Mouse (Mus musculus) intestine, embryonic 16.5 days (tissue): Measurements from ENCODE around the gene Il17rc. TPM values are rescaled to one million over a fixed set of nuclear protein-coding genes. Genes with fewer than 3 reads are reported as not detected.

ENCODE experiments used
- ATAC-seq: fragments of 200-750 bp; cut with Nextera tagmentation; 2 replicates; pipeline ENCODE4 v1.8.0; 2017; ENCODE audit warnings: moderate TSS enrichment, moderate library complexity
- H3K27ac ChIP-seq: fragments of 300-500 bp; sonication (generic); 2 replicates; pipeline ENCODE4 v1.5.1; 2014; ENCODE audit warnings: mild to moderate bottlenecking, low read length
- H3K27me3 ChIP-seq: fragments of 300-500 bp; sonication (generic); replicated peaks from 2 replicates; pipeline ENCODE4 v1.6.1; 2014; ENCODE audit warnings: low read length, control low read depth, mixed read lengths; ENCODE audit not compliant: control insufficient read depth, insufficient read depth
- H3K36me3 ChIP-seq: fragments of 300-500 bp; sonication (generic); 2 replicates; pipeline ENCODE4 v1.6.1; 2014; ENCODE audit warnings: low read length, control low read depth; ENCODE audit not compliant: control insufficient read depth, insufficient read depth
- H3K4me1 ChIP-seq: fragments of 300-500 bp; sonication (generic); 2 replicates; pipeline ENCODE4 v1.6.1; 2014; ENCODE audit warnings: low read length, control low read depth, mixed read lengths; ENCODE audit not compliant: control insufficient read depth, insufficient read depth
- H3K4me2 ChIP-seq: fragments of 300-500 bp; sonication (generic); 2 replicates; pipeline ENCODE4 v1.6.1; 2014; ENCODE audit warnings: low read depth, low read length, control low read depth
- H3K4me3 ChIP-seq: fragments of 300-500 bp; sonication (generic); 2 replicates; pipeline ENCODE4 v1.5.1; 2014; ENCODE audit warnings: mild to moderate bottlenecking, low read length
- H3K9ac ChIP-seq: fragments of 300-500 bp; sonication (generic); 2 replicates; pipeline ENCODE4 v1.6.1; 2014; ENCODE audit warnings: low read depth, low read length
- H3K9me3 ChIP-seq: fragments of 300-500 bp; sonication (generic); 2 replicates; pipeline ENCODE4 v1.6.1; 2016; ENCODE audit warnings: low read length, control low read depth; ENCODE audit not compliant: control insufficient read depth
- WGBS: fragments of 180-500 bp; shearing (Covaris S2); extraction: QIAGEN DNeasy Blood & Tissue Kit; methylation state at CpG from one replicate; pipeline ENCODE4 v1.1.7; 2014; 5-methylcytosine and 5-hydroxymethylcytosine counted together
- polyA plus RNA-seq: library from polyadenylated mRNA; unstranded; fragments of >200 nt; fragmentation: Nextera tagmentation; extraction: Ambion mirVana; gene quantifications from 2 replicates; pipeline ENCODE4 v1.2.1, GENCODE M21; 2015

Gene Il17rc
- polyA plus RNA-seq: 34.6 and 38.0 TPM in 2 replicates

DNA sequence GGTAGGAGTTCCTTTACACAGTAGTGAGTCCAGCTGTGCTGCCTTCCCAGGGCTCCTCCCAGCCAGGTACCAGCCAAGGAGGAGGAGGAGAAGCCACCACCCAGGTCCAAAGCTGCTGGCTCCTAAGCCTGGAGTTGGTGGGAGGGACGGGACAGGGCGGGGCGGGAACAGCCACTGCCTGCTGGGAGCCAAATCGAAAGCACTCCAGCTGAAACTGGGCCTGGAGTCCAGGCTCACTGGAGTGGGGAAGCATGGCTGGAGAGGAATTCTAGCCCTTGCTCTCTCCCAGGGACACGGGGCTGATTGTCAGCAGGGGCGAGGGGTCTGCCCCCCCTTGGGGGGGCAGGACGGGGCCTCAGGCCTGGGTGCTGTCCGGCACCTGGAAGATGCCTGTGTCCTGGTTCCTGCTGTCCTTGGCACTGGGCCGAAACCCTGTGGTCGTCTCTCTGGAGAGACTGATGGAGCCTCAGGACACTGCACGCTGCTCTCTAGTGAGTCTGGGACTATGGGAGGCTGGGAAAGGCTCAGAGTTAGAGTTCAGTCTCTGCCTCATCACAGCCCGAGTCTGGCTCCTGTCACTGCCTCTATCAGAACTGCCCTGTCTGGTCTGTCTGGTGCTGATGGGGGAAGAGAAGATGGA, at the start of gene Il17rc:
Gene Il17rc, plus strand, starts transcription at position 131 of the 640 bp plus-strand sequence.
- H3K9ac ChIP-seq: peak within 1 kb of the TSS; percentile 74
- H3K27me3 ChIP-seq: no peaks in the 10 kb centered on the region
- WGBS: 14% methylated on average over 12 of the region's 12 CpGs
- peak within 1 kb of the TSS; percentile 65 for H3K27ac ChIP-seq
- peak; percentile 74 for ATAC-seq
- peaks cover 31% of the 10 kb centered on the region for H3K4me1 ChIP-seq
- H3K9me3 ChIP-seq: no peaks in the 10 kb centered on the region
- H3K4me2 ChIP-seq: peak within 1 kb of the TSS; percentile 72
- peak within 1 kb of the TSS; percentile 47 for H3K4me3 ChIP-seq
- no peaks in the 10 kb centered on the region for H3K36me3 ChIP-seq

GRCm38 (mm10) chr6:113423000-113423399, 48.2 kb upstream of the Il17rc start:
- peaks cover 5% of the 10 kb centered on the region; the same call in 1 of the 2 replicates for H3K9me3 ChIP-seq
- peaks cover 7% of the 10 kb centered on the region for H3K4me1 ChIP-seq
- 75% methylated on average over 4 of the region's 4 CpGs for WGBS
- 0 out of 2 replicates have a peak, but pooled peaks cover 5% of the 10 kb centered on the region for H3K36me3 ChIP-seq
- no peak overlapping the region for H3K4me2 ChIP-seq
- H3K4me3 ChIP-seq: no peak overlapping the region
- no peak overlapping the region for H3K27ac ChIP-seq
- no peak for ATAC-seq
- no peaks in the 10 kb centered on the region for H3K27me3 ChIP-seq
- no peak overlapping the region for H3K9ac ChIP-seq

DNA sequence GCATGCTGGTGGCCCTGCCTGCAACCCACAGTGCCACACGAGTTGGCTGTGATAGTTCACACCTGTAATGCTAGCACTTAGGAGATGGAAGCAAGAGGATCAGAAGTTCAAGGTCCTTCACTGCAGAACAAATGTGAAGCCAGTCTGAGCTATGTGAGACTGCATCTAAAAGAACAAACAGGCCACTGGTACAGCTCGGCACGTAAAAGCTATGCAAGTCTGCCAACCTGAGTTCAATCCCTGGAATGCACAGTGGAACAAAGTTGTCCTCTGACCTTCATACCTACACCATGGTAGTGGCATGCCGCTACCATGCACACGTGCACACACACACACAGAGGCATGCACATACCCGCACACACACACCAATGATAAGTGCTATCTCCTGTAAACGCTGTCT, 47.0 kb upstream of the Il17rc start:
- Histone ChIP-seq H3K9me3 (peaks cover 5% of the 10 kb centered on the region; the same call in 1 of the 2 replicates), H3K4me1 (no peaks in the 10 kb centered on the region), H3K4me2 (no peak overlapping the region), H3K9ac (no peak overlapping the region), H3K27me3 (no peaks in the 10 kb centered on the region), H3K36me3 (0 out of 2 replicates have a peak, but pooled peaks cover 5% of the 10 kb centered on the region), H3K27ac (no peak overlapping the region), H3K4me3 (no peak overlapping the region)
- no peak for ATAC-seq
- 75% methylated on average over 7 of the region's 7 CpGs for WGBS

GRCm38 (mm10) chr6:113426696-113427095, 44.5 kb upstream of the Il17rc start:
- no peak for ATAC-seq
- H3K4me2 ChIP-seq: no peak overlapping the region
- WGBS: 91% methylated on average over 4 of the region's 4 CpGs
- H3K4me3 ChIP-seq: no peak overlapping the region
- no peak overlapping the region for H3K9ac ChIP-seq
- H3K27me3 ChIP-seq: no peaks in the 10 kb centered on the region
- H3K9me3 ChIP-seq: peaks cover 5% of the 10 kb centered on the region; the same call in 1 of the 2 replicates
- no peak overlapping the region for H3K27ac ChIP-seq
- 0 out of 2 replicates have a peak, but pooled peaks cover 5% of the 10 kb centered on the region for H3K36me3 ChIP-seq
- H3K4me1 ChIP-seq: no peaks in the 10 kb centered on the region

DNA sequence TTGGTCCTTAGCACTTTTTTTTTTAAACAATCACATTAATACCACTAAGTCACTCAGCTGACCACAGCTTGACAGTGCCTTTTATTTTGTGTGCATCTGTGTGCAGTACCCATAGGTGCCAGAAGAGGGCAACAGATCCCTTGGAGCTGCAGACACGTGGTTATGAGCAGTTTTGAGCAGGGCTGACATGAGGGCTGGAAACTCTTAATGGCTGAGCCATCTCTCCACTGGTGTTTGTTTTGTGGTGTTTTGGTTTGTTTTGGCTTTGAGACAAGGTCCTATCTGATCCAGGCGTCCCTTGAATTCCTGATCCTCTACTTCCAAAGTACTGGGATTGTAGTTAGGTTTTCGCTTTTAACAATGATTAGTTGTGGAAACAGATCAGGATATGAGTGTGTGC, 43.8 kb upstream of the Il17rc start:
- Histone ChIP-seq H3K4me3 (no peak overlapping the region), H3K9me3 (peaks cover 5% of the 10 kb centered on the region; the same call in 1 of the 2 replicates), H3K4me1 (no peaks in the 10 kb centered on the region), H3K27ac (no peak overlapping the region), H3K4me2 (no peak overlapping the region), H3K36me3 (0 out of 2 replicates have a peak, but pooled peaks cover 5% of the 10 kb centered on the region), H3K27me3 (no peaks in the 10 kb centered on the region), H3K9ac (no peak overlapping the region)
- WGBS: 59% methylated on average over 3 of the region's 3 CpGs
- no peak for ATAC-seq

DNA sequence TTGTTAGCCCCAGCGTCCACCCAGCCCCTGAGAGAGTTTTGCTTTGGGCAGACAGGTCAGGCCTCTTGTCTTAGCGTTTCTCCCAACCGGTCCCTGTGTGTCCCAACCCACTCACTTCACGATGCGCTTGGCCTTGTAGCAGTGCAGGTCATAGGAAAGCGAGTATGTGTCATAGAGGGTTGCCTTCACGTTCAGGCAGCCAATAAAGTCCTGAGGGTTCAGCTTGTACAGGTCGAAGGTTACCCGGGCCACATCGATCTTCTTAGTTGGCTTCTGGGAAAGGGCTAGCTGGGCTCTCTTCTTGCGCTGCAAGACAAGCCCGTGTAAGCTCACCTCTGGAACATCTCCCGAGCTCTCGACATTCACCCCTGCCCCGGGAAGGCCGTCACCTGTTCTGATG, 43.2 kb upstream of the Il17rc start:
- 0 out of 2 replicates have a peak, but pooled peaks cover 5% of the 10 kb centered on the region for H3K36me3 ChIP-seq
- H3K9ac ChIP-seq: no peak overlapping the region
- H3K27me3 ChIP-seq: no peaks in the 10 kb centered on the region
- H3K27ac ChIP-seq: no peak overlapping the region
- no peak overlapping the region for H3K4me2 ChIP-seq
- no peak overlapping the region for H3K4me3 ChIP-seq
- no peaks in the 10 kb centered on the region for H3K4me1 ChIP-seq
- WGBS: 89% methylated on average over 16 of the region's 16 CpGs
- peaks cover 5% of the 10 kb centered on the region; the same call in 1 of the 2 replicates for H3K9me3 ChIP-seq
- no peak for ATAC-seq

DNA sequence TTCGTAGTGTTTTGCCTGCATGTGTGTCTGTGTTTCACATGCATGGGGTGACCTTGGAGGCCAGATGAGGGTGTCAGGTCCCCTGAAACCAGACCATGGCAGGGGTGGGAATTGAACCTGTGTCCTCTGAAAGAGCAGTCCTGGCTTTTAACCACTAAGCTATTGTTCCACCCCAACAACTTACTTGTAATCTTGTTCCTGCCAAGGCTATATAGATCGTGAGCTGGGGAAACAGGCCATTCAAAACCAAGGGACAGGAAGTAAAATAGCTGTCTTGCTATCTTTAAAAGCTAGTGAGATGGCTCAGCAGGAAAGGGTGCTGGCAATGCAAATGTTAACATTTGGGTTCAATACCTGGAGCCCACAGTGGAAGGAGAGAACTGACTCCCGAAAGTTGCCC, 41.3 kb upstream of the Il17rc start:
- no peak overlapping the region for H3K4me2 ChIP-seq
- H3K9ac ChIP-seq: no peak overlapping the region
- H3K27ac ChIP-seq: no peak overlapping the region
- WGBS: 69% methylated on average over 3 of the region's 3 CpGs
- H3K9me3 ChIP-seq: peaks cover 5% of the 10 kb centered on the region; the same call in 1 of the 2 replicates
- no peak overlapping the region for H3K4me3 ChIP-seq
- H3K4me1 ChIP-seq: no peaks in the 10 kb centered on the region
- 0 out of 2 replicates have a peak, but pooled peaks cover 5% of the 10 kb centered on the region for H3K36me3 ChIP-seq
- ATAC-seq: no peak
- H3K27me3 ChIP-seq: no peaks in the 10 kb centered on the region

GRCm38 (mm10) chr6:113430846-113431245, 40.4 kb upstream of the Il17rc start:
- 0 out of 2 replicates have a peak, but pooled peaks cover 3% of the 10 kb centered on the region for H3K4me1 ChIP-seq
- H3K27me3 ChIP-seq: no peaks in the 10 kb centered on the region
- peaks cover 5% of the 10 kb centered on the region; the same call in 1 of the 2 replicates for H3K9me3 ChIP-seq
- no peak for ATAC-seq
- H3K4me3 ChIP-seq: no peak overlapping the region
- H3K36me3 ChIP-seq: 0 out of 2 replicates have a peak, but pooled peaks cover 5% of the 10 kb centered on the region
- no peak overlapping the region for H3K4me2 ChIP-seq
- WGBS: 44% methylated on average over 3 of the region's 3 CpGs
- H3K9ac ChIP-seq: no peak overlapping the region
- H3K27ac ChIP-seq: no peak overlapping the region

- no peak overlapping the region for H3K4me2 ChIP-seq
- peaks cover 5% of the 10 kb centered on the region; the same call in 1 of the 2 replicates for H3K9me3 ChIP-seq
- ATAC-seq: no peak
- no peak overlapping the region for H3K9ac ChIP-seq
- H3K27ac ChIP-seq: no peak overlapping the region
- WGBS: 69% methylated on average over 3 of the region's 3 CpGs
- H3K27me3 ChIP-seq: no peaks in the 10 kb centered on the region
- H3K36me3 ChIP-seq: 0 out of 2 replicates have a peak, but pooled peaks cover 5% of the 10 kb centered on the region
- H3K4me3 ChIP-seq: no peak overlapping the region
- H3K4me1 ChIP-seq: 0 out of 2 replicates have a peak, but pooled peaks cover 3% of the 10 kb centered on the region
Observed at GRCm38 (mm10) chr6:113431801-113432200, 39.4 kb upstream of the Il17rc start.
